Mouse (Mus musculus) forebrain, embryonic 16.5 days (tissue): ENCODE measurements at regions not wholly inside any gene's neighbourhood (a gene's known extent, or its start where the extent isn't known, plus 50 kb on each side); places are given as distances from the start of the nearest gene placed in this dataset.

Source experiments
- ATAC-seq: fragments of 200-750 bp; cut with Nextera tagmentation; 2 replicates; pipeline ENCODE4 v1.8.0; 2017; ENCODE audit warnings: mild to moderate bottlenecking, moderate library complexity
- H3K27ac ChIP-seq: fragments of 300-500 bp; sonication (generic); 2 replicates; pipeline ENCODE4 v1.5.1; 2014; ENCODE audit warnings: low read length, control low read depth
- H3K27me3 ChIP-seq: fragments of 300-500 bp; sonication (generic); replicated peaks from 2 replicates; pipeline ENCODE4 v1.6.1; 2014; ENCODE audit warnings: low read length; ENCODE audit not compliant: control insufficient read depth, insufficient read depth
- H3K36me3 ChIP-seq: fragments of 300-500 bp; sonication (generic); 2 replicates; pipeline ENCODE4 v1.6.1; 2014; ENCODE audit not compliant: control insufficient read depth, insufficient read depth
- H3K4me1 ChIP-seq: fragments of 300-500 bp; sonication (generic); replicated peaks from 2 replicates; pipeline ENCODE4 v1.6.1; 2014; ENCODE audit warnings: low read length; ENCODE audit not compliant: control insufficient read depth, insufficient read depth
- H3K4me2 ChIP-seq: fragments of 300-500 bp; sonication (generic); 2 replicates; pipeline ENCODE4 v1.6.1; 2014; ENCODE audit warnings: mild to moderate bottlenecking, low read length, control low read depth
- H3K4me3 ChIP-seq: fragments of 300-500 bp; sonication (generic); replicated peaks from 2 replicates; pipeline ENCODE4 v1.5.1; 2014; ENCODE audit warnings: mild to moderate bottlenecking, low read length, control low read depth
- H3K9ac ChIP-seq: fragments of 300-500 bp; sonication (generic); replicated peaks from 2 replicates; pipeline ENCODE4 v1.6.1; 2014; ENCODE audit warnings: low read depth, low read length, control low read depth
- H3K9me3 ChIP-seq: fragments of 300-500 bp; sonication (generic); 2 replicates; pipeline ENCODE4 v1.6.1; 2016; ENCODE audit warnings: low read length; ENCODE audit not compliant: control insufficient read depth
- WGBS: fragments of 180-500 bp; shearing (Covaris S2); extraction: QIAGEN DNeasy Blood & Tissue Kit; methylation state at CpG from one replicate; pipeline ENCODE4 v1.1.7; 2014; 5-methylcytosine and 5-hydroxymethylcytosine counted together

DNA sequence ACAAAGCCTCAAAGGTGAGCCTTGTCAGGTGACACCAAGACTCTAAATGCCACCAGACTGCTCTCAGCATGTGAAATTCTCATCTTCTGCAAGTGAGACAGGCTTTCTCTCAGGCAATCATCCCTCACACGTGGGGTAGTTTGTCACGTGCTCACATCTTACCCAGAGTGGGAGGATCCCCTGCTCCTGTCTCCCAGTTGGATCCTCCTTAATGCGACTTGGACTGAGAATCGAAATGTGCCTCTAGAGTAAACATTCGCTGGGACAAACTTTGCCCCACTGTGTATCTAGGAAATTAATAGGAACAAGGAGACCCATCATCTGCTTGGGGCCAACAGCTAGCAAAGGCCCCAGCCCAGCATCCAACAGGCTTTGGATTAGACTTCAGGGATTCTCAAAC lies 94.5 kb upstream of the Zfp703 start:
- Histone ChIP-seq H3K4me2 (no peak overlapping the region), H3K27ac (no peak overlapping the region), H3K9ac (no peak overlapping the region), H3K9me3 (no peaks in the 10 kb centered on the region), H3K4me3 (no peak overlapping the region), H3K27me3 (no peaks in the 10 kb centered on the region), H3K36me3 (no peaks in the 10 kb centered on the region), H3K4me1 (no peaks in the 10 kb centered on the region)
- ATAC-seq, result no peak
- 83% methylated on average over 5 of the region's 5 CpGs for WGBS

DNA sequence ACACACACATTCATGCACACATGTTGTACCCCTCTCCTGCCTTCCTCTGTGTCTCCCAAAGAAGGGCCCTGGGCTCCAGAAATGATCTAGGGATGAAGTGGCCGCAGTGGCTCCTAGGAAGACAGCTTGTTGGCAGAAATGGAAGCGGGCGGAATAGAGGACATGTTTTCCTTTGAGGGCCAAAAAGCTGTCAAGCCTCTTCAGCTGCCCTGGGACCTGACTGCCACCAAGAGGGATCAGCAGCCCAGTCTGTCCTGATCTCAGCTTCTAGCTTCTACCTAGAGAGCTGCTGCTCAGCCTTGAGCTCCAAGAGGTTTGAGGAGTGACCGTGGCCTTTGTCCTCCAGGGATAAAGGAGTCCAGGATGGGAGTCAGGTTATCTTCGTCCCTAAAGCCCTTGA lies 93.8 kb upstream of the Zfp703 start:
- Histone ChIP-seq H3K9me3 (no peaks in the 10 kb centered on the region), H3K36me3 (no peaks in the 10 kb centered on the region), H3K4me3 (no peak overlapping the region), H3K4me1 (no peaks in the 10 kb centered on the region), H3K9ac (no peak overlapping the region), H3K27me3 (no peaks in the 10 kb centered on the region), H3K4me2 (no peak overlapping the region), H3K27ac (no peak overlapping the region)
- 89% methylated on average over 5 of the region's 5 CpGs for WGBS
- ATAC-seq, result no peak

DNA sequence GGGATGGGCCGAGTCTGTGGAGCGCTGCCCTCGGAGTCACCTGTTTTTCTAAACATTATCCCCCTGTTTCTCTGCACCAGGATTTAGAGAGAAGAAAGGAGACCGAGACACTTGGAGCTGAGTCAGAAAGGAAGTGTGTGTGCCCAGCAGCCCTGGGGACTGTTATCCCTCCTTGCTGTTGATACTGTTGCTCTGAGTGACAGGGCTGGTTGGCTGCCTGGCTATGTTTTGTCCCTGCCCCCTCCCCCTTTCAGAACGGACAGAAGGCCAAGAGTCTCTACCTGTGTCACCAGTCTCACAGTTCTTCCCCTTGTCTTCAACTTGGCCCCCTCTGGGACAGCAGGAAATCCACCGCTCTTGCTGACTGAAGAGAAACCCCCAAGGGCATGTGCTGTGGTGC lies 93.4 kb upstream of the Zfp703 start:
- Histone ChIP-seq H3K4me1 (no peaks in the 10 kb centered on the region), H3K36me3 (no peaks in the 10 kb centered on the region), H3K4me2 (no peak overlapping the region), H3K4me3 (no peak overlapping the region), H3K27me3 (no peaks in the 10 kb centered on the region), H3K9me3 (no peaks in the 10 kb centered on the region), H3K9ac (no peak overlapping the region), H3K27ac (no peak overlapping the region)
- ATAC-seq, result no peak
- WGBS, result 77% methylated on average over 6 of the region's 6 CpGs

DNA sequence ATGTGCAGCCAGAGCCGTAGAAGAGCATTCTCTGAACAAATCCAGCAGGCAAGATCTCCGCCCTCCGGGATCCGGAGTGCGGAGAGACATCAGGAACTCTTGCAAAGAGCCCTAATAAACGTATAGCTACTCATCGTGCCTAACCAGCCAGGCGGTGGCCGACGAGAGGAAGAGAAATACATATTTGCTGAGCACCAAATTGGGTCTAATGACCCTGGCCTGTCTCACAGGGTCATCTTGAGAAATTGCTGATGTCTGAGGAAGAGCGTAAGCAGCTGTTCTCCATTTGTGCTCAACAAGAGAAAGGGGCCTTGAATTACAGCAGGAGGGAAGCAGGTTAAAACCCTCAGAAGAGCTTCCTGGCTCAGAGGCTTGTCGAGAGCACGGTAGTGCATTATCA lies 92.8 kb upstream of the Zfp703 start:
- Histone ChIP-seq H3K4me1 (no peaks in the 10 kb centered on the region), H3K9me3 (no peaks in the 10 kb centered on the region), H3K27ac (no peak overlapping the region), H3K36me3 (no peaks in the 10 kb centered on the region), H3K27me3 (no peaks in the 10 kb centered on the region), H3K9ac (no peak overlapping the region), H3K4me2 (no peak overlapping the region), H3K4me3 (no peak overlapping the region)
- 90% methylated on average over 13 of the region's 13 CpGs for WGBS
- no peak for ATAC-seq

DNA sequence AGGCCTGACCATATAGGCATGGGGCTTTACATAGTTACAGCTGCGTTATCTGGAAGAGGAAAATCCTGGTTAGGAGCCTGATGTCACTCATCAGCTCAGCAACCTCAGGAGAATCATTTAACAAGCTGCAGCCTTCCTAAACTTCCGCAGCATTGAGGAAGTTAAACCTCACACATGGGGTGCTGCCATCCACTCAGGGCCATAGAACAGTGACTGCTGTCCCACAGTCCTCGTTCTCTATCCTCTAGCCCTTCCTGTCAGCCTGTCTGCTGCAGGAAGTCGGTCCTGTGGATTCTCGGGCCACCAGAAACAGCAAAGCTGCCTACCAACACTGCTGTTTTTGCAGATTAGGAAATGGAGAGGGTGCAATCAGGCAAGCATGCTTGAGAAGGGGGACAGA lies 91.8 kb upstream of the Zfp703 start:
- Histone ChIP-seq H3K27me3 (no peaks in the 10 kb centered on the region), H3K4me3 (no peak overlapping the region), H3K9me3 (no peaks in the 10 kb centered on the region), H3K4me1 (no peaks in the 10 kb centered on the region), H3K4me2 (no peak overlapping the region), H3K36me3 (no peaks in the 10 kb centered on the region), H3K9ac (no peak overlapping the region), H3K27ac (no peak overlapping the region)
- 86% methylated on average over 5 of the region's 5 CpGs for WGBS
- ATAC-seq, result no peak

DNA sequence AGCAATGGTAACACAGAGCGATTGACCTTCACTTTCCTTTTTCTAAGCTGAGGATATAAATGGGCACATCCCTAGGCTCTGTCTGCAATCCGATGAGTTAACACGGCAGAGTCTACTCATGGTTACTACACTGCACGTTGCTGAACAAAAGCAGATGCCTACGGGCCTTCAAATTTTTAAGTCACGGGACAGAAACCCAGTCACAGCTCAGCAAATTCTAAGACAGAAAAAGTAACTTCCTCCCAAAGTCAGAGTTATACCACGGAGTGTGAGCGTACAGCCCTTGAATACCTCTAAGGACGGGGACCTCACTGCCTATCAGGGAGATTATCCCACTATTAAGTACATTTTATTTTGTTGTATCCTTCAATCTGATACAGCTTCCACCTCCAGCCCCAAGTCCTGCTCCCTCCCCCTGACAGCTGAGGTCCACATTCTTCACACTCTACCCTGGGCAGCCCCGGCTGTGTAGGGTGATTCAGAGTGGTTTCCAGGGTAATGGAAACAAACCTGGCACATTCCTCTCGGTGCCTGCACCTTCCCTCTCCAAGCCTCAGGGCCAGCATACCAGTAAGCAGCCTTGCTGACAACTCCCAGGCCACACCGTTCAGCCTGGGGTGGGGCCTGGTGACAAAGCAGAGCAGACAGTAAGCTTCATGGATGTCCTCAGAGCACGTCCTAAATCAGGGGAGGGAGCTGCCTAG lies 90.2 kb upstream of the Zfp703 start:
- Histone ChIP-seq H3K27me3 (no peaks in the 10 kb centered on the region), H3K27ac (no peak overlapping the region), H3K9ac (no peak overlapping the region), H3K4me3 (no peak overlapping the region), H3K36me3 (no peaks in the 10 kb centered on the region), H3K4me1 (peaks cover 2% of the 10 kb centered on the region), H3K9me3 (no peaks in the 10 kb centered on the region), H3K4me2 (no peak overlapping the region)
- 81% methylated on average over 13 of the region's 13 CpGs for WGBS
- ATAC-seq, result no peak

DNA sequence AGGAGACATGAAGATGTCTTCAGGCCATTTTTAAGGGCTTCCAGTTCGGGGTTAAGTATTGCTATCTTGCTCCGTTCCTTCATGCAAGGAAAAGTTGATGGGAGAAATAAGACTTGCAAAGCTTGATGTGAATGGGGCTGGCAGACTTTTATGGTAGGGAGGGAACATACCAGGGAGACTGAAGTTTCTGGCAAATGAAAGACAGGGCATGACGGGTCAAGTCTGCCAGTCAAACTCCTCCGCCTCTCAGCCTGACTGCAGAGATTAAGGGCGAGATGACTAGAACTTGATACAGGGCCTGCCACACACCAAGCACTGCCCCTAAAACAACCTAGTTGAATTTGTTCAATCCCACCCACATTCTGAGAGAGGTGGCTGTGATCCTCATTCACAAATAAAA lies 89.6 kb upstream of the Zfp703 start:
- no peak overlapping the region for H3K9ac ChIP-seq
- no peaks in the 10 kb centered on the region for H3K36me3 ChIP-seq
- H3K27me3 ChIP-seq, result no peaks in the 10 kb centered on the region
- no peak overlapping the region for H3K4me2 ChIP-seq
- H3K9me3 ChIP-seq, result no peaks in the 10 kb centered on the region
- no peak for ATAC-seq
- no peak overlapping the region for H3K4me3 ChIP-seq
- H3K4me1 ChIP-seq, result peaks cover 6% of the 10 kb centered on the region
- H3K27ac ChIP-seq, result no peak overlapping the region
- WGBS, result 84% methylated on average over 5 of the region's 5 CpGs

DNA sequence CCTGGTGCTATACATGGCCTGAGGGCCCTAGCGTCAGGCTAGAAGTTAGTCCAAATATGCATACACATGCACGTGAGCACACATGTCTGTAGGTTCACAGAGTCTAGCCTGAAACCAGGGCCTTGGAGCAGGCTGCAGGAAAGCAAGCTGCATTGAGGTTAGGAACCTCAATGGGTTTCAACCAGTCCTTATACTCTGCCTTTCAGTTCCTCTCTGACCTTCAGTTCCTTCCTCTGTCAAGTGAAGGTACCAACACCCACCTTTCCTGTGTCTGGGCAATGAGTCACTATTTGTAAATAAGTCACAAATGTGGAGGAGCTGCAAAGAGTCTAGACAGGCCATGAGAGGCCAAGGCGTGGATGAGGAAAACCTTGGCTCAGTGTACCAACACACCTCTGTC lies 89.1 kb upstream of the Zfp703 start:
- H3K4me1 ChIP-seq, result peaks cover 6% of the 10 kb centered on the region
- no peak for ATAC-seq
- H3K27me3 ChIP-seq, result no peaks in the 10 kb centered on the region
- H3K9me3 ChIP-seq, result no peaks in the 10 kb centered on the region
- 88% methylated on average over 3 of the region's 3 CpGs for WGBS
- H3K4me2 ChIP-seq, result no peak overlapping the region
- no peak overlapping the region for H3K27ac ChIP-seq
- no peak overlapping the region for H3K4me3 ChIP-seq
- no peak overlapping the region for H3K9ac ChIP-seq
- no peaks in the 10 kb centered on the region for H3K36me3 ChIP-seq

DNA sequence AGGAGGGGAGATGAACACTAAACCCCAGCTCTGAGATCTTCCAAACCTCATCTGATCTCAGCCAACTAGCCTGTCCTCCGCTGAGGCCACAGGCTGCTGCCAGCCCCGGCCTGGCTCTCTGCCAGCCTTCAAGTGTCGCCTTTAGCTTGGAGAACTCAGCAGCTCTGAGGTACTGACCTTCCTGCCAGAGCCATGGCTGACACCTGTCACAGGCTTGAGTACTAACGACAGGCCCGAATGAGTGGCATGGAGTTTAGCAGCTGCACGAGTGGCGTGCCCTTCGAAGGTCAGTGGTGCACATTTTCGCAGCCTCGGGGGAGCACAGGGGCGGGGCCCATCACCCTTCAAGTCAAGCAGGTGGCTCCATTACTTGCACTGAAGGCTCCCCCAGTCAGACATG lies 85.2 kb upstream of the Zfp703 start:
- no peak overlapping the region for H3K9ac ChIP-seq
- peaks cover 6% of the 10 kb centered on the region for H3K4me1 ChIP-seq
- no peaks in the 10 kb centered on the region for H3K27me3 ChIP-seq
- no peak overlapping the region for H3K4me2 ChIP-seq
- 55% methylated on average over 11 of the region's 11 CpGs for WGBS
- ATAC-seq, result no peak
- no peaks in the 10 kb centered on the region for H3K36me3 ChIP-seq
- H3K9me3 ChIP-seq, result no peaks in the 10 kb centered on the region
- no peak overlapping the region for H3K4me3 ChIP-seq
- H3K27ac ChIP-seq, result no peak overlapping the region

DNA sequence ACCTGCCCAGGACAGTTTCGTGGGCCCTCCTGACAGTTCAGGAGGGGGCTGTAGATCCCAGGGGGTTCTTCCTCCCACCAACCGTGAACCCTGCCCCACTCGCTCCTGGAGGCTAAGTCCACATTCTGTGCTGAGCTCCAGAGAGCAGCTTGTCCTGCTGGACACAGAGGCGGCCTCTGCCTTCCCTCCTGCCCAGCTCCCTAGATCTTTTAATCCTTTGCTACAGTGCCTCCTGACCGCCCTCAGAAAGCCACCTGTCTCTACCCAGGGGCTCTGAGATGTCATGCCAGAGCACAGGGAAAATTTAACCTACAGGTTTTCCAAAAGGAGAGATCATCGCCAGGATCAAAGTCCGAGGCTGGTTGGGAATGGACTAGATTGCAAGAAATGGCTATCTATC lies 84.7 kb upstream of the Zfp703 start:
- no peak overlapping the region for H3K4me2 ChIP-seq
- ATAC-seq, result no peak
- no peaks in the 10 kb centered on the region for H3K36me3 ChIP-seq
- 71% methylated on average over 7 of the region's 7 CpGs for WGBS
- no peaks in the 10 kb centered on the region for H3K9me3 ChIP-seq
- H3K27me3 ChIP-seq, result no peaks in the 10 kb centered on the region
- H3K9ac ChIP-seq, result no peak overlapping the region
- peaks cover 6% of the 10 kb centered on the region for H3K4me1 ChIP-seq
- H3K4me3 ChIP-seq, result no peak overlapping the region
- H3K27ac ChIP-seq, result no peak overlapping the region
